Mouse (Mus musculus) adrenal gland, postnatal 36 days (tissue): ENCODE data around the gene Olfr495. TPM values are rescaled to one million over a fixed set of nuclear protein-coding genes. Genes with fewer than 3 reads are reported as not detected.

Source experiments
- DNase-seq, 2 experiments: peaks; one replicate each; pipeline ENCODE4 v3.0.0; 2021; ENCODE audit warnings: mixed read lengths in 1 of 2
- long read RNA-seq, 2 experiments: library from polyadenylated mRNA; stranded (forward); transcript quantifications; one replicate each; pipeline ENCODE4 v2.0.0; 2021; ENCODE audit warnings: borderline sequencing depth in 2 of 2
- total RNA-seq, 2 experiments: library from RNA; stranded (reverse); gene quantifications; 2 replicates each; pipeline ENCODE4 v1.2.3; 2021

Olfr495 gene
- not detected for total RNA-seq
- long read RNA-seq, experiment 1 = 0 reads
- long read RNA-seq, experiment 2 = 0 reads

GRCm38 (mm10) chr7:108392867-108393266, at the start of gene Olfr495:
Olfr495 (plus strand) TSS chr7:108393167.
- DNase-seq = no peak

- DNase-seq = no peak
Measured at GRCm38 (mm10) chr7:108346879-108347278, 46.1 kb upstream of the Olfr495 start, which contains the start of gene Olfr493. Olfr493 (minus strand) TSS chr7:108346979.

GRCm38 (mm10) chr7:108365035-108365434, 27.9 kb upstream of the Olfr495 start, which contains the start of gene Olfr494:
Olfr494 (plus strand) TSS chr7:108365335.
- DNase-seq = no peak

GRCm38 (mm10) chr7:108420121-108420520, 27.2 kb downstream of the Olfr495 start, which contains the start of gene Olfr497:
Olfr497 (plus strand) TSS chr7:108420421.
- no peak for DNase-seq

Other genes with a start within 250 kb of the Olfr495 start
- not detected for gene Olfr485, start 233.3 kb upstream of the Olfr495 start, total RNA-seq
- gene Olfr486, start 220.4 kb upstream of the Olfr495 start, total RNA-seq = not detected
- gene Olfr487, start 178.5 kb upstream of the Olfr495 start, total RNA-seq = not detected
- gene Olfr488, start 134.8 kb upstream of the Olfr495 start, total RNA-seq = not detected
- gene Olfr490, start 104.2 kb upstream of the Olfr495 start, total RNA-seq = not detected
- not detected for gene Olfr491, start 79.7 kb upstream of the Olfr495 start, total RNA-seq
- not detected for gene Olfr492, start 69.5 kb upstream of the Olfr495 start, total RNA-seq
- gene Olfr493, start 46.2 kb upstream of the Olfr495 start, total RNA-seq = not detected
- gene Olfr494, start 27.8 kb upstream of the Olfr495 start, total RNA-seq = not detected
- gene Olfr497, start 27.3 kb downstream of the Olfr495 start, total RNA-seq = not detected
- gene Olfr498, start 72.2 kb downstream of the Olfr495 start, total RNA-seq = not detected
- not detected for gene Olfr502, start 131.9 kb downstream of the Olfr495 start, total RNA-seq
- not detected for gene Olfr503, start 151.4 kb downstream of the Olfr495 start, total RNA-seq
- gene Olfr504, start 172.6 kb downstream of the Olfr495 start, total RNA-seq = not detected
- not detected for gene Olfr506, start 217.6 kb downstream of the Olfr495 start, total RNA-seq
- gene Olfr507, start 228.6 kb downstream of the Olfr495 start, total RNA-seq = not detected
- gene Olfr508, start 236.8 kb downstream of the Olfr495 start, total RNA-seq = not detected